Mouse (Mus musculus) frontal cortex, postnatal 36 days (tissue): ENCODE results near the gene Rpl29.

ENCODE experiments used
- DNase-seq, 2 experiments: peaks; one replicate each; pipeline ENCODE4 v3.0.0; 2022; ENCODE audit warnings: low spot score in 2 of 2

Rpl29 gene

DNA sequence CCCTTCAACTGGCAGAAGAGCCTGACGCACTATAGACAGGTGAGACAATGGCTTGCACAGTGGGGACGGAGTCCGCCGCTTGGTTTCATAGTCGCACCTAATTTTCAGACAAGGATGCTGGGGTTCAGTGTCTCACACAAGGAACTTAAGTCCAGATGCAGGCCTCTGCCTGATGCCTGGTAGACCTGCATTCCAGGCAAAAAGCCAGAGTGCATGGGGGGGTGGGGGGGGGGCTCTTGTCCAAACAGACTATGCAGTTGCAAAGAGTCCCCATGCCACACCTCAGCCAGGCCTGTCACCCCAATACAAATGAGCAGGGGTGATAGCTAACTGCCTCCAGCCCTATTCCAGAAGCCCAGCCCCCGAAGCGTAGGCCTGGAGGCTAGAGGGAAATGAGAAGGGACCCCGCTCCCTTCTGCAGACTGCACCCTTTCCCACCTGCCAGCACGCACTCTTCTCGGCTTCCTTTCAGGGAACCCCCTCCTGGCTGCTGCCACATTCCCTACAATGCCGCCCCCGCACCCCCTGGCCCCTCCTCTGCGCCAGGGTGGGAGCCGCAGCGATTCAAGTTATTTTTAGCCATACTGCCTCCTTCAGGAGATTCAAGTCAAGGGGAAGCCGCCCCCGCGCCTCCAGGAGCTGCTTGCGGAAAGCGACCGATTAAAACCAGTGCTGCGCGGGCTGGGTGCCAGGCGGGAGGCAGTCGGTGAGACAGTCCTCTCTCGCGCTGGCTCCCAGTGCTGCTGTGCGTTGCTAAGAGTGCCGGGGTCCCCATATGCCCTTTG, 11.2 kb upstream of the Rpl29 start:
- peak; percentile 95 to 97 for DNase-seq

DNA sequence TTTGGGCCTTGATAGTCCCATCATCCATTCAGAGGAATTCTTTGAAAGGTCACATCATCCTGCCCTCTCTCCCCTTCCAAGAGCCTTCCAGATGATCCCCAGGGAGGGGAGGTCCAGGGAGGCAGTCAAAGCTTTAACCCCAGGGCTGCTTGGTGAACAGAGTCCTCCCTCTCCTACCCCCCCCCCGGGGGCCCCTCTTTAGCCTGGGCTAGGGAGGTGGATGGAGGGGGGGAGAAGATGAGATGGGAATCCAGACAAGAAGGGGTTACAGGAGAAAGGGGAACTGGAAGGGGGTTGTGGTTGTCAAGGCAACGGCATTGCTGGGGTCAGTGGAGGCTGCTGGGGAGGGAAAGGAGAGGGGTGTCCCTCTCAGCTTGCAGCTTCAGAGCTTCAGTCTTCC, 8.6 kb upstream of the Rpl29 start:
- DNase-seq, result no peak

DNA sequence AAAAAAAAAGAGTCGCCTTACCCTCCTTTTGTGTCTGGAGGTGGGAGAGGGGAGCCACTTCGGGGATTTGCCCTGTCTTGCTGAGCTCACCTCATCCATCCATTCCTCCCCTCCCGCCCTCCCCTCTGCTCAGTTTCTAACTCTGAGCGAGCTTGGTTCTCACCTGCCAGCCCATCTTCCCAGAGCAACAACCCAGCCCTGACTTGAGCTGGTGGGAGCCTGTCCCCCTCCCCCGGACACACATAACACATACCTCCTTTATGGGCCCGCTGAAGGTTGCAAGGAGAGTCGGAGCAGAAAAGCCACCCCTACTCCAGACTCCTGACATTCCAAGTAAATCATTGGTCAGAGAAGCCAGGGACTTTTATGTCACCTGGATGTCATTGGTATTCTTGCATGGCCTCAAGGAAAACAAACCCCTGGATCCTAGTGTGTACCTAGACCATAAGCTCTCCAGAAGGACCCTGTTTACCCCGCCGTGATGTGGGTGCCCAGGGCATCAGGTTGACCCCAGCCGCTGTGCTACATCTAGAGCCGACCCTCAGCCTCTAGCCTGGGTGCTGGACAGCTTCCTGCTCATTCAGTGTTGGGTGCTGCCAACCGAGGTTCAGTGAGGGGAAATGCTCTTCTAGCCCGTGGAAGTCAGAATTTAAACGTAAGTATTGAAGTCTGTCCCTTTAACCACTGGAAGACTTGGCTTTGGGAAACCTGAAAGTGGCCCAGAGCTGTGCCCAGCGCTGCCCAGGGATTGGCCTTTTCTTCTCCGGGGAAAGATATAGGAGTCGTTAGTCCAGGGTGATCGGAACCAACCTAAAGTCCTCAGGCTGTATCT, 8.0 kb upstream of the Rpl29 start:
- no peak for DNase-seq

DNA sequence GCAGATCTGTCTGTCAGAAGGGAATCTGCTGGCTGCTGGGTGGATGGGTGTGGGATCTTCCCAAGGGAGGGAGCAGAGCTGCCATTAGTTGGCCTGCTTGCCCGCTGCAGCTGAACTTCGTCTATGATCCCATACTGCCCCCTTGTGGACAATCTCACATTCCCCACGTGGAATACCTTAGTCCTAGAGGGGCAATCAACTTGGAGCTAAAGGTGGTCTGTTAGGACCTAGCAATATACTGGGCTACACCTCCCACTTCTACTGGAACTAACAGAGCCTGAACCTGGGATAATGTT, 7.4 kb upstream of the Rpl29 start:
- peak; percentile 84 to 92 for DNase-seq

DNA sequence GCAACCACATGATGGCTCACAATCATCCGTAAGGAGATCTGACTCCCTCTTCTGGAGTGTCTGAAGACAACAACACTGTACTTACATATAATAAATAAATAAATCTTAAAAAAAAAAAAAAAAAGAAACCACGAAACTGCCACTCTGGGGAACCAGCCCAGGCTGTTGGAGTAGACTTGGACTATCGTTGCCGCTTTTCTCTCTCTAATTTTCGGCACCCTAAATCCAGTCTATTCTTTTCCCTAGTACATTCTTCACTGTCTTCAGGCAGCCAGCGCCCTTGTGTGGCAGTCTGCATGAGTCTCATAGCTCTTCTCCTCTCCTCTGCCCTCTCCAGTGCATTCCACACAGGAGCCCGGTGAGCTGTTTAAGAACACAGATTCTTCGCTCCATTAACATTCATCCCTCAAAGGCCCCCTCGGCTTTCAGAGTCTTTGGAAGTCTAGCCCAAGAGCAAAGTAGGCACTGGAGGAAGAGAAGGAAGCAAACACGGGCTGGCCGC, 484 bp upstream of the Rpl29 start:
- no peak for DNase-seq

DNA sequence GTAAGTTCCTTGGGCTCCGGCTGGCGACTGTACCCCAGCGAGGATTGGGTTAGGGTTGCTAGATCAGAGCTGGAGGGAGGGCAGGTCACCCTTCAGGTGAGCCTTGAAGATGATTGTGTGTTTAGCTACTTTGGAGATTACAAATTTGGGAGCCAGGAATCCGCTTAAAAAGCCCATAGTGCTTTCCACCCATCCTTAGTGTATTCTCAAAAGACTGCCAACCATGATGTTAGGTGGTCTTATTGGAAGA, 686 bp downstream of the Rpl29 start:
- DNase-seq, result no peak

DNA sequence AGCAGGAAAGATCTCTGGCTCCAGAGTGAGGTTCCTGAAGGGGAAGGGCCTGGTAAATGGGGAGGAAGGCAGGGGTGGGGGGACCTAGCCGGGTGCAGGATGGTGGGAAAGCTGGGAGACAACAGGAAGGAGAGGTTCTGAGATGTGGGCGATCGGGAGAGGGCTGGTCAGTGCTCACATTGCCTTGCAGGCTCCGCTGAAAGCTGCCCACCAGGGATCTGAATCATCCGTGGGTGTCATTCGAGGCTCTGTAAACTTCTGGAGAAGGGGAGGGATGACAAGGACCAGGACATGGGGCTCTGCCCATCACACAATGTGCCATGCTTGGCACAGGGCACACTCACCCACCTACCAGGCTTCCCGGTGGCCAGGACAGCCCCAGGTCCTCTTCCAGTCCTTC, 4.1 kb downstream of the Rpl29 start:
- DNase-seq, result peak; percentile 36 to 63

DNA sequence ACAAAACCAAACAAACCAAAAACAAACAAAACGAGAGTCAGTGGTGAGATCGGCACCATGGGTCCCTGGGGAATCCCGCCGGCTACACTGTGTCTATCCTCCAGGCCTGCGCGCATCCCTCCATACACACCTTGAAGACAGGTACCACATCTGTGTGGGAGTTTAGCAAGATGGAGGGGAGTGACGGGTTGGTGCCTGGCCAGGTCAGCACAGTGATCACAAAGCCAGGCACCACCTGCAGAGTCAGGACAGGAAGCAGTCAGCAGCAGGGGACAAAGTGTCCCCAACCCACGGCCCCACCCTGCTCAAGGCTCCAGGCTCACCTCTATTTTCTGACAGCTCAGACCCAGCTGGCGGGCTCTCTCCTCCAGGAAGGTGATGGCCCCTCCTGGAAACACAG, 7.3 kb downstream of the Rpl29 start:
- no peak for DNase-seq

DNA sequence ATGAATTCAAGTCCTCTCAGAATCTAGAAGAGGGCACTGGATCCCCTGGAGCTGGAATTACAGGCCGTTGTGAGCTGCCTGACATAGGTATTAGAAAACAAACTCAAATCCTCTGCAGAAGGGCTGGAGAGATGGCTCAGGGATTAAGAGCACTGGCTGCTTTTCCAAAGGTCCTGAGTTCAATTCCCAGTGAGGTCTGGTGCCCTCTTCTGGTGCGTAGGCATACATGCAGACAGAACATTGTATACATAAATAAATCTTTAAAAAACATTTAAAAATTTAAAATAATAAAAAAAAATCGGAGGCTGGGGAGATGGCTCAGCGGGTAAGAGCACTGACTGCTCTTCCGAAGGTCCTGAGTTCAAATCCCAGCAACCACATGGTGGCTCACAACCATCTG, 13.4 kb downstream of the Rpl29 start:
- no peak for DNase-seq

DNA sequence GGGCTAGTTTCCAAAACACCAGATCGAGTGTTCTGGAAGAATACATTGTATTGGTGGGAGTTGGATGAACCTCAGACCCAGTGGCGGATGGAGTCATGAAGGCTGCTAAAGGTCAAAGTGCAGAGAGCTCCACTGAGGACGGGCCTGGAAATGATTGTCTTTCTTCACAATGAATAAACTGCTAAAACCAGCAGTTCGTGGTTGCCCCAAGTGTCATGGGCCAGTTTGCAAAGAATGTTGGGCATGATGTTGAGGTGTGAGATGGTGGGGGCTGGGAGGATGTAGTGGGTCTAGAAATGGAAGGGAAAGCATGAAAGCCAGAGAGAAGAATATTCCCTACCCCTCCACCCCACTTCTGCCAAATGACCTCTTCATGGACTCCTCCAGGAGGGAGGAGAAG, 15.6 kb downstream of the Rpl29 start:
- no peak for DNase-seq

DNA sequence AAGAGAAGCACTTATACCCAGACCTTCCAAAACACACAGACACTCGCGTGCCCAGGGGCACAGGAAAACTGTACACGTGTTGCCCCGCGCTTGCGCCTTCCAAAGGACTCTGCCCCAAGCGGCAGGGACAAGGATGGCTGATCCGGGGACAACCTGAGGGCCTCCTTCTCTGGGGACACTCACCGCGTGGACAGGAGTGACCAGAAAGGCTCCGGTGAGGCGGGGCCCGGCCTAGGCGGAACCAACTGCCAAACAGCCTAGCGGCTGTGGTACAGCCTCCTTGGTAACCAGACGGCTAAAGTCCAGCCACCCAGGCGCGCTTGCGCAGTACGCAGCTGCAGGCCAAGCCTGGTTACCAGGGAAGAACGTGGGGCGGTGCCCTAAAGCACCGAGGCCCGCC, 18.1 kb downstream of the Rpl29 start, which contains the start of the genes Abhd14b and Abhd14a:
Gene Abhd14b, plus strand, starts transcription at position 112 of the 400 bp plus-strand sequence.
Gene Abhd14a, minus strand, starts transcription at position 331 of the 400 bp plus-strand sequence.
- DNase-seq, result peak; percentile 93

- DNase-seq, result no peak
Observed at GRCm38 (mm10) chr9:106447951-106448350, 18.7 kb downstream of the Rpl29 start.

DNA sequence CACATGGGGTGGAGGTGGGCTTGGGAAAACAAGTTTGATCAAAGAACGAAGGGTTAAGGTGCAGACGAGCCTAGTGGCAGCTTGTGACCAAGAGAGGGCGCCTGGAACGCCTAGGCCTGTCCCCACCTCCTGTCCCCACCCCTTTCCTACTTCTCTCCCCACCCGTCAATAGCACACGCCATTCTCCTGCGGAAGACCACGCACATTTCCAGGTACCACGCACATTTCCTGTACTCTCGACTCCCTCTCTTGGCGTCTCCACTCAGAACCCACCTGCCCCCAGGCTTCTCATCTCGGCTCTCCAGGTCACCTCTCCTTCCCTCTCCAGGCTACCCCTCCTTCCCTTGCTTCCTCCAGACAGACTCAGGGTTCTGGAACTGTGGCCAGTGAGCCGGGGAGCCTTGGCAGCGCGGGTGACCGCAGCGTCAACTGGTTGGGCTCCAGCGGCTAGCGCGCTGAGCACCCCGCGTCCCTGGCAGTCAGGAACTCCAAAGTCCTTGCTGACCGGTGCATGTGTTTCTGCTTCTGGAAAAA, 19.3 kb downstream of the Rpl29 start:
- peak; percentile 65 to 76 for DNase-seq

- DNase-seq, result no peak
Observed at GRCm38 (mm10) chr9:106449947-106450346, 20.7 kb downstream of the Rpl29 start.

GRCm38 (mm10) chr9:106450661-106451060, 21.4 kb downstream of the Rpl29 start:
- no peak for DNase-seq

DNA sequence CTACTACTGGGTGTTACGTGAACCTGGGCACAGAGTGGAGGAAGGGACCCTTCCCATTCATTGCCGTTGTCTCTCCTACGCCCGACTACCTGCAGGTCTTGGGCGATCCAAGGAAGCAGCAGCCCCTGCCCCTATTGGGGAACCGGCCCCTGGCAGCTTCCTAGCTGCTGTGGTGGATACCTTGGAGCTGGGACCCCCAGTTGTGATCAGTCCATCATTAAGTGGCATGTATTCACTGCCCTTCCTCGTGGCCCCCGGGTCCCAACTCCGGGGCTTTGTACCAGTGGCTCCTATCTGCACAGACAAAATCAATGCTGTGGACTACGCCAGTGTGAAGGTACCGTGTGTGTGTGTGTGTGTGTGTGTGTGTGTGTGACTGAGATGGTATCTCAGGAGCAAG, 22.0 kb downstream of the Rpl29 start:
- no peak for DNase-seq

GRCm38 (mm10) chr9:106451899-106452298, 22.6 kb downstream of the Rpl29 start:
- DNase-seq, result no peak

DNA sequence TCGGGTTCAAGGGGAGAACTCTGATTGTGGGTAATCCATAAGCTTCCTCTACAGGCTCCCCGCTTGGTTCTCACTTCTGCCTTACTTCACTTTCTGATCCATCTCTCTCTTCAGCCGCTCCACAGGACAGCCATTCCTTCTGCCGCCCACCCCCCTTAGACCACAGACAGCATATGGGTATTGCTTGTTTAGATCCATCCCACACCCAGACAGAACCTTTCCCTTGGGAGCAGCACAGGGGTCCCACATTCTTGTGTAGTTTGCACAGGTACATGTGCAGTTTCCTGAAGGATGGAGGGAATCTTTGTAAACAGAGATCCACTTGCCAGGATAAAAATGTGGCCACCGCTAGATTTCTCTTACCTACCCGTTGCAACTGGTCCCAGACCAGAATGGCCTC, 23.1 kb downstream of the Rpl29 start:
- no peak for DNase-seq

DNA sequence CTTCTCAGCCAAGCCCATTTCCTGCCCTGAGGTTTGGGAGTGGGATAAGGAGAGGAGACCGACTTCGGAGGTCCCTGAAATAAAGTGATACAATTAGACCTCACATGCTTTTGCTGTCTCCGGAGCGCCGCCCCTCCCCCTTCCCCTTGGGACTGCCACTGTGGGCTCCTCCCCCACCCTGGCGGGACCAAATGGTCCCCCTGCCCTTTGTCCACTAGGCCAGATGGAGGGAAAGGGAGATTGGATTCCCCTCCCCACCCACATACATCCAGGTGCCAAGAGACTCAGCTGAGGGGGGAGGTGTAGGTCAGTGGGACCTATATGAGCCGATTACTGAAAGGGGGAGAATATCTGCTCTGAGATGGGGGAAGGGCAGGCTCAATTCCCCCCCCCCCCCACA, 23.6 kb downstream of the Rpl29 start:
- no peak for DNase-seq

GRCm38 (mm10) chr9:106453271-106454070, 24.2 kb downstream of the Rpl29 start, which contains the start of gene Pcbp4:
Pcbp4 (plus strand) TSS chr9:106453291.
- DNase-seq, result peak in 1 of 2 experiments; percentile 38

DNA sequence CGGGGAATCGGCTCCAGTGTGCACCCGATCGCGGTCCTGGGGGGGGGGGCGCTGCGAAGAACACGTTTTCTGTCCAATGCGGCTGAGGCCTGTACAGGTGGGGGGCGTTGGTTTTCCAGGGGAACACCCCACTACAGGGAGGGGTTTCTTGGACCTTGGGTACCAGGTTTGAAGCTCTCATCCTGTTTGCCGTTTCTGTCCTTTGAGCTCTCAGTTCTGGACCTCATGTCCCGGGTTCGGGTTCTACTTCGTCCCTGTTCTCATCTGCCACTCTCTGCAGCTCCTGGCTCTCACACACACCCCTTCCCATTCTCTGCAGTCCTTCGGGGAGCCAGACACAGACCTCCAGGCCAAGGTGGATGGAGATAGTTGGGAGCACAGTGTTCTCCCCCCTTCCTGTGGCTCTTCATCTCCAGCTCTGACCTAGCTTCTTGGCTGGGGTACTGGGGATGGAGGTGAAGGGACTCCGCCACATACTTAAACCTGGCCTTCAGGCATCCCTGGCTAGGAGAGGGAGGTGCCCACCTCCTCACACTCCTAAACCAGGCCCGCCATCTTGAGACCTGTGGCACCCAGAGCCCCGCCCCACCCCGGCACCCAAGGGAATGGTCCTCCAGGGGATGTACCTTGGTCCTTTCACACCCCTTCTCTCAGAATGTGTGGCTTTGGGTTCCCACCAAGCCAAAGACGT, 25.0 kb downstream of the Rpl29 start:
- peak in 1 of 2 experiments; percentile 31 for DNase-seq
